Mouse (Mus musculus) C2C12 (cell line): Measurements from ENCODE around the gene Cmtm4. TPM values are rescaled to one million over a fixed set of nuclear protein-coding genes. Genes with fewer than 3 reads are reported as not detected.

Source experiments
- H3K27me3 ChIP-seq: one replicate; pipeline ENCODE4 v1.6.1; 2011; ENCODE audit not compliant: control insufficient read depth, insufficient read depth, insufficient read length
- H3K36me3 ChIP-seq: one replicate; pipeline ENCODE4 v1.6.1; 2011; ENCODE audit not compliant: control insufficient read depth, insufficient read depth
- H3K4me3 ChIP-seq: one replicate; pipeline ENCODE4 v1.5.1; 2011; ENCODE audit warnings: mild to moderate bottlenecking, control low read depth; ENCODE audit not compliant: poor library complexity, insufficient read depth, severe bottlenecking
- H3K79me2 ChIP-seq: one replicate; pipeline ENCODE4 v1.6.1; 2011; ENCODE audit not compliant: control insufficient read depth, insufficient read depth
- H3K79me3 ChIP-seq: one replicate; pipeline ENCODE4 v1.6.1; 2011; ENCODE audit warnings: low read depth, control low read depth
- H3ac ChIP-seq: one replicate; pipeline ENCODE3; 2011; ENCODE audit warnings: low read depth; ENCODE audit not compliant: control insufficient read depth, insufficient read length
- CEBPB ChIP-seq: IDR thresholded peaks from one replicate; pipeline ENCODE4 v1.6.1; 2011; ENCODE audit warnings: low read depth, mild to moderate bottlenecking, control low read depth, moderate library complexity
- CTCF ChIP-seq: IDR thresholded peaks from one replicate; pipeline ENCODE4 v1.5.1; 2011; ENCODE audit not compliant: control insufficient read depth, insufficient read depth, insufficient read length
- FOSL1 ChIP-seq: IDR thresholded peaks from one replicate; pipeline ENCODE4 v1.8.0; 2011; ENCODE audit warnings: mild to moderate bottlenecking, low read length; ENCODE audit not compliant: poor library complexity, insufficient read depth, severe bottlenecking
- MAX ChIP-seq: IDR thresholded peaks from one replicate; pipeline ENCODE4 v1.6.1; 2011; ENCODE audit warnings: mild to moderate bottlenecking, control low read depth
- MYOD1 ChIP-seq: IDR thresholded peaks from one replicate; pipeline ENCODE4 v1.6.1; 2011; ENCODE audit warnings: low read depth; ENCODE audit not compliant: control insufficient read depth, insufficient read length
- MYOG ChIP-seq: IDR thresholded peaks from one replicate; pipeline ENCODE4 v1.6.1; 2011; ENCODE audit not compliant: control insufficient read depth, insufficient read length; ENCODE audit errors: extremely low read depth
- USF1 ChIP-seq: IDR thresholded peaks from one replicate; pipeline ENCODE4 v1.6.1; 2011; ENCODE audit warnings: low read depth, mild to moderate bottlenecking, control low read depth, moderate library complexity
- polyA plus RNA-seq: library from polyadenylated mRNA; unstranded; fragments of >200 nt; fragmentation: generic; extraction: Trizol; gene quantifications from one replicate; pipeline ENCODE4 v1.2.1, GENCODE M21; 2012; ENCODE audit warnings: missing spikeins

Gene Cmtm4
- polyA plus RNA-seq, 1 experiment = 11.3 TPM

DNA sequence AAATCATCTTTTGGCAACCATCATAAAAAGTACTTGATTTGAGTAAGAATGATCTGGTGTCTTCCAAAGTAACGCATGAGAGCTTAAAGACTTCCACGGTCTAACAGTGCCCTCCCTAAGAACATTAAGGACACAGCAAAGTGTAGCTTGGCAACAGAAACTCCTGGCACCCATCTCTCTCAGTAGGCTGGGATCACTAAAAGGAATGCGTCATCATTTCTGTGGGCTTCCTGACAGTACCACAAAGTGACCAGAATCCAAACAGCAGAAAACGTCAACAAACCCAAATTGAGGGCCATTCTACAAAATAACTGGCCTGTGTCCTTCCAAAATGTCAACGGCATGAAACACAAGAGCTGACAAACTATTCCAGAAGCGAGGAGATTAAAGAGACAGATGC is 25.5 kb downstream of the Cmtm4 start:
- Histone ChIP-seq H3ac (no peak overlapping the region), H3K79me2 (peaks cover 71% of the 10 kb centered on the region), H3K79me3 (peaks cover 21% of the 10 kb centered on the region), H3K27me3 (no peaks in the 10 kb centered on the region), H3K4me3 (no peak overlapping the region), H3K36me3 (no peaks in the 10 kb centered on the region)
- no peak for TF ChIP-seq CEBPB
- no peak for TF ChIP-seq MYOG
- TF ChIP-seq CTCF = no peak
- TF ChIP-seq USF1 = no peak
- TF ChIP-seq FOSL1 = no peak
- TF ChIP-seq MAX = no peak
- no peak for TF ChIP-seq MYOD1

DNA sequence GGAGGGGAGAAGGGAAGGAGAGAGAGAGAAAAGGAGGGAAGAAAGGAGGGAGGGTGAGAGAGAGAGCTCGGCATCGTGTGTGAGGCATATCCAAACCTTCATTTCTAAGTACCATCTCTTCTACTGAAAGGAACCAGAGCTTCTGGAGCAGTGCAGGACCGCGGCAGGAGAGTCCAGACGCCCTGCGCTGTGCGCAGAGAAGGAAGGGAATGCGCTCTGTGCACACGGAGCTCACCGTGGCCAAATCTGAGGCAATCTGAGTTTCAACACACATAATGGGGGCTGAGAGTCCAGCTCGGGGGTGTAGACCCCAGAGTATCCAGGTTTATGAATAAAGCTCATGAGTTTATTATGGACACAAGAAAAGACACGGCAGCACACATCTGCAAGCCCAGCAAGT is 26.0 kb downstream of the Cmtm4 start:
- H3K27me3 ChIP-seq = no peaks in the 10 kb centered on the region
- no peak for TF ChIP-seq CTCF
- TF ChIP-seq USF1 = no peak
- TF ChIP-seq FOSL1 = no peak
- TF ChIP-seq MAX = no peak
- TF ChIP-seq CEBPB = no peak
- no peak for TF ChIP-seq MYOG
- no peak for TF ChIP-seq MYOD1
- peaks cover 71% of the 10 kb centered on the region for H3K79me2 ChIP-seq
- H3K4me3 ChIP-seq = no peak overlapping the region
- H3K79me3 ChIP-seq = peaks cover 21% of the 10 kb centered on the region
- no peak overlapping the region for H3ac ChIP-seq
- no peaks in the 10 kb centered on the region for H3K36me3 ChIP-seq

DNA sequence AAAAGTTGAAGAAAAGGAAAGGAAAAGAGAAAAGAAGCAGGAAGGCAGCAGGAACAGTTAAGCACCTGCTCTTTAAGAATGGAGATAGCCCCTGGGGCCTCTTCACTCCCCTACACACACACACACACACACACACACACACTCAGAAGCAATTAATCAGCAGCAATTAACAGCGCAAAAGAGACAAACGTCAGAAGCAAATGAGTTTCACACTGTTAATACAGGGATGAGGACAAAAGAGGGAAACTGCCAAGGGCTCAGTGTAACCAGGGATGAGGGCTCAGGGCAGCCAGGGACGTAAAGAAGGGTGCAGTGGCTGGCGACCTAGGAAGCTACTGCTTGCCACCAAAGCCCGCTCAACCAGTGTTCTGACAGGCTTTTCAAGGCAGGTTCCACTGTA is 28.2 kb downstream of the Cmtm4 start:
- Histone ChIP-seq H3K4me3 (no peak overlapping the region), H3K36me3 (no peaks in the 10 kb centered on the region), H3K27me3 (no peaks in the 10 kb centered on the region), H3K79me2 (peaks cover 55% of the 10 kb centered on the region), H3ac (no peak overlapping the region), H3K79me3 (peaks cover 14% of the 10 kb centered on the region)
- TF ChIP-seq MAX (no peak), MYOD1 (no peak), CEBPB (no peak), CTCF (no peak), MYOG (no peak), FOSL1 (no peak)

DNA sequence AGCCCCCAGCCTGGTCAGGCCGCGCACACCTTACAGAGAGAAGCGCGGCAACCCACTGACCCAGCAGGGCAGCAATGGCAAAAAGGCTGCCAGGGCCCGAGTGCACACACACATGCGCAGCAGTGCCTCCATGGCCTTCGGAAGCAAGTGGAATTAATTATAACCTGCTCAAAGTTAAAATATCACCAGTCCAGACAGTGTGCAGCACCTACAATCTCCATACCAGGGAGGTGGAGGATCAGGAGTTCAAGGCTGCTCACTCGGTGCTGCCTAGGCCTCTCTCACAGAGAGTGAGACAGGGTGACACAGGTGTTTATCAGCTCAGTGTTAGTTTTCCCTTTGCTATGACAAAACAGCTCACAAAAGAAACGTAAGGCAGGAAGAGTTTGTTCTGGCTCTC is 29.9 kb downstream of the Cmtm4 start:
- H3K79me2 ChIP-seq = peaks cover 41% of the 10 kb centered on the region
- no peaks in the 10 kb centered on the region for H3K36me3 ChIP-seq
- no peak overlapping the region for H3ac ChIP-seq
- peaks cover 8% of the 10 kb centered on the region for H3K79me3 ChIP-seq
- no peaks in the 10 kb centered on the region for H3K27me3 ChIP-seq
- no peak overlapping the region for H3K4me3 ChIP-seq
- TF ChIP-seq USF1 (no peak), MYOG (no peak), MYOD1 (no peak), CEBPB (no peak)

DNA sequence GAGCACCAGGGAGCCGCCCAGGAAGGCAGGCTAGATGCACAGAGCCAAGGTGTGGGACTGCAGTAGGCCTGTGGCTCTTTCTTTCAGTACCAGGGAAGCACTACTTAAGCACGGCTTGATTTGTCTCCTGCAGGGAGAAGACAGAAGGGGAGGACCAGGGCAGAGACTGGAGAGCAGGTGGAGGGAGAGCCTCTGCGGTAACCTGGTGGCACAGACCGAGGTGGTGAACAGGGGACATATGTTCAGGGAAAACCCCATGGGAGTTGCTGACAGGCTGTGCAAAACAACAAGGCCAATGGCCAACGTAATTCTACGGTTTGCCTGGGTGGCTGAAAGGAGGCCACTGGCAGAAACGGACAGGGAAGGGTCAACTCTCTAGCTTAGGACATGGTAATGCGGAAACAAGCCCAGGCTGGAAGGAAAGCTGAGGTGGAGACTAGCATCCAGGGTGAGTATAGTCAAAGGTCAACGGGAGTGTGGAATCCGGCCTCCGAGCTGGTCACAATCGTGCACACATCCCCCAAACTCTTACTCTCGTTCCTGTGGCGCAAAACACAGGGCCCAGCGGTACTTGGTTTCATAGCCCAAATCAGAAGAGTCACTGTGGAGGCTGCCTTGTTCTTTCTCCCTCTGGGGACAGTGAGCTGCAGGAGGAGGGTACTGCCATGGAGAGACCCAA is 35.7 kb downstream of the Cmtm4 start:
- Histone ChIP-seq H3K79me2 (peaks cover 4% of the 10 kb centered on the region), H3K36me3 (peaks cover 3% of the 10 kb centered on the region), H3K79me3 (no peaks in the 10 kb centered on the region), H3K27me3 (no peaks in the 10 kb centered on the region), H3K4me3 (no peak overlapping the region), H3ac (no peak overlapping the region)
- no peak for TF ChIP-seq USF1
- TF ChIP-seq MYOG = no peak

DNA sequence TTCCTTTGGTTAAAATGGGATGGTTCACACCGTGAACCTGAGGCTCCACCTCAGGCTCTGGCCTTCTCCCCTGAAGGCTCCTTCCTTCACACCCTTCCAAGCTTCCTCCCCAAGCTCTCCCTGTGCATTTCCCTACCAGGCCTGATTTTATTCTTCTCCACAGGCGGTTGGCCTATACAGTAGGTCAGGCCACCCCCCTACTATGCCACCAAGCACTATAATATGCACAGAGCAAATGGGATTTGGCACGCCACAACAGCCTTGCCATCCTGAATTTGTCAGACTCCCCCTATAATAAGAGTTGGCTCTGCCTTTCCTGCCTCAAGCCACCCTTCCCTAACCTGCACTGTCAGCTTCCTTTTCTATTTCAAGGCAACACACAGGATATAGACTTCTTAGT is 37.0 kb downstream of the Cmtm4 start:
- Histone ChIP-seq H3K36me3 (peaks cover 6% of the 10 kb centered on the region), H3K79me3 (no peaks in the 10 kb centered on the region), H3K27me3 (no peaks in the 10 kb centered on the region), H3K79me2 (no peaks in the 10 kb centered on the region), H3ac (no peak overlapping the region), H3K4me3 (no peak overlapping the region)
- TF ChIP-seq FOSL1 = no peak
- no peak for TF ChIP-seq MYOD1
